Mouse (Mus musculus) intestine, embryonic 15.5 days (tissue): ENCODE data around the gene Mlycd. TPM values are rescaled to one million over a fixed set of nuclear protein-coding genes. Genes with fewer than 3 reads are reported as not detected.

ENCODE experiments used
- ATAC-seq: fragments of 200-750 bp; cut with Nextera tagmentation; 2 replicates; pipeline ENCODE4 v1.8.0; 2017; ENCODE audit warnings: moderate TSS enrichment, moderate library complexity
- H3K27ac ChIP-seq: fragments of 300-500 bp; sonication (generic); 2 replicates; pipeline ENCODE4 v1.5.1; 2015; ENCODE audit warnings: mild to moderate bottlenecking, inconsistent platforms
- H3K27me3 ChIP-seq: fragments of 300-500 bp; sonication (generic); replicated peaks from 2 replicates; pipeline ENCODE4 v1.6.1; 2015; ENCODE audit warnings: inconsistent platforms
- H3K36me3 ChIP-seq: fragments of 300-500 bp; sonication (generic); 2 replicates; pipeline ENCODE4 v1.6.1; 2015; ENCODE audit warnings: inconsistent platforms
- H3K4me1 ChIP-seq: fragments of 300-500 bp; sonication (generic); replicated peaks from 2 replicates; pipeline ENCODE4 v1.6.1; 2015; ENCODE audit warnings: inconsistent platforms
- H3K4me2 ChIP-seq: fragments of 300-500 bp; sonication (generic); replicated peaks from 2 replicates; pipeline ENCODE4 v1.6.1; 2015; ENCODE audit warnings: mild to moderate bottlenecking, inconsistent platforms
- H3K4me3 ChIP-seq: fragments of 300-500 bp; sonication (generic); replicated peaks from 2 replicates; pipeline ENCODE4 v1.5.1; 2015; ENCODE audit warnings: inconsistent platforms
- H3K9ac ChIP-seq: fragments of 300-500 bp; sonication (generic); 2 replicates; pipeline ENCODE4 v1.6.1; 2015; ENCODE audit warnings: inconsistent platforms
- H3K9me3 ChIP-seq: fragments of 300-500 bp; sonication (generic); 2 replicates; pipeline ENCODE4 v1.6.1; 2016; ENCODE audit warnings: inconsistent platforms
- WGBS: fragments of 180-500 bp; shearing (Covaris S2); methylation state at CpG from one replicate; pipeline ENCODE4 v1.1.7; 2015; 5-methylcytosine and 5-hydroxymethylcytosine counted together
- polyA plus RNA-seq: library from polyadenylated mRNA; unstranded; fragments of >200 nt; fragmentation: Nextera tagmentation; extraction: Ambion mirVana; gene quantifications from 2 replicates; pipeline ENCODE4 v1.2.1, GENCODE M21; 2015

Gene Mlycd
- polyA plus RNA-seq, 1 experiment from 2014 or later: 19.2 TPM

DNA sequence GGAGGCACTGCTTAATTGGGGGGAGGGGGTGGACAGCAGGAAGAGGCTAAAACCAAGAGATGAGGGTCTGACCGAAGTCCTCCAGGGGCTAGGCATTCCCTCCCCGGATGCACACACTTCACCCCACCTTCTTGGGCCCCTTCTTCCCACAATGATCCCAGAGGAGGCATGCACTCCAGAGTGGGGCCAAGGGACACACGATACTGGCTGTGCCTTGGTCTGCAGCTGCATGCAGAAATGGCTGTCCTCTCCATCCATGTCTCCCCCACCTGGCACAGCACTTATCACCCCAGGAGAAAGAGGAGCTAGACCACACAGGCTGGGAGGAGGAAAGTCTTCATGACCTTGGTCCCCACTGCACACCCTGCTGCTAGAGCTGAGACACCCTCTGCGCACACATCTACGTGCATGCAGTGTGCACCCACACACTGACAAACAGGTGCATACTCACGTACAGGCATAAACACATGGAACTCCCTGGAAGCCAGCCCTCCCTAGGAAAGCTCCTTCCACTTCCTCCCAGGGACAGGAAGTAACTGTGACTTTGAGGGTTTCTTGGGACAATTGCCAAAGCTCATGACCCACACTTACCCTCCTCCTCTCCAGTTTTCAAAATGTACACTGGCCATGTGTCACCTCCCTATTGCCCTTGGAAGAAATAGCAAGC, 31.5 kb downstream of the Mlycd start:
- ATAC-seq: no peak
- WGBS: 74% methylated on average over 6 of the region's 6 CpGs

DNA sequence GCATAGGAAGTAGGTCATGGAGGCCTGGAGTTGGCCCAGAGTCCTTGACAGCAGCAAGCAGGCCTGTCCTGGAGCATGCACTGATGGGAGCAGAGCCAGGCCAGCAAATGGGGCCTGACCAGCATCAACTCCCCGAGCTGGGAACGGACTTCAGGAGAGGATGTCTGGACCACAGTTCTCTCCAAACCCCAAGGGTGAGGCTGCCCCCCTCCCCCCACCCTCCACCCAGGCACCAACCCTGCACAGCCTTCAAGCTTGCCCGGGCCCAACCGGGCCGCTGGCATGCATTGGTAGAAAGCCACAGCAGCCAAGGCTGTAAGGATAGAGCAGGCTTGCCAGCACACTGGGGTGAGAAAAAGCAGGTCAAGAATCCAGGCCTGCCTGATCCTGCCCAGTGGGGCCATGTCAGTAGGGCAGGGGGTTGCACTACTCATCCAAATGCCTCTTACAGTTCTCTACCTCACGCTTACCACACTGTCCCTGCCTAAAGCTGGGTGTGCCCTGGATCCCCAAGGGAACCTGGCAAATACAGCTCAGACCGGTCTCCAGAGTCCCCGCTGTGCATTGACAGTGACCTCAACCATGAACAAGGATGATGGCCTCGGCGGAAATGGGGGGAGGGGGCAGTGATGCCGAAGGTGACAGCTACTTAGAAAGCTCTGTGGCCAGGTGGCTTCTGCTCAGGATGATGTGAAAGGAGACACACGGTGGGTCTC, 33.1 kb downstream of the Mlycd start:
- H3K27me3 ChIP-seq: no peaks in the 10 kb centered on the region
- WGBS: 75% methylated on average over 12 of the region's 12 CpGs
- no peak for ATAC-seq
- peaks cover 20% of the 10 kb centered on the region for H3K4me1 ChIP-seq
- no peaks in the 10 kb centered on the region for H3K36me3 ChIP-seq
- no peak overlapping the region for H3K4me3 ChIP-seq
- no peak overlapping the region for H3K27ac ChIP-seq
- H3K4me2 ChIP-seq: no peak overlapping the region
- H3K9me3 ChIP-seq: no peaks in the 10 kb centered on the region
- H3K9ac ChIP-seq: no peak overlapping the region

More for the DNA sequence above, 31.5 kb downstream of the Mlycd start:
- Histone ChIP-seq H3K4me1 (peaks cover 23% of the 10 kb centered on the region), H3K4me2 (no peak overlapping the region), H3K27ac (0 out of 2 replicates have a peak overlapping the region, but pooled peaks have one; percentile 55), H3K9ac (no peak overlapping the region), H3K4me3 (no peak overlapping the region), H3K36me3 (no peaks in the 10 kb centered on the region), H3K9me3 (no peaks in the 10 kb centered on the region), H3K27me3 (no peaks in the 10 kb centered on the region)

- H3K27me3 ChIP-seq: no peaks in the 10 kb centered on the region
- H3K27ac ChIP-seq: no peak overlapping the region
- peaks cover 20% of the 10 kb centered on the region for H3K4me1 ChIP-seq
- no peaks in the 10 kb centered on the region for H3K36me3 ChIP-seq
- H3K9me3 ChIP-seq: no peaks in the 10 kb centered on the region
- ATAC-seq: no peak
- no peak overlapping the region for H3K4me2 ChIP-seq
- 68% methylated on average over 7 of the region's 7 CpGs for WGBS
- H3K4me3 ChIP-seq: no peak overlapping the region
- H3K9ac ChIP-seq: no peak overlapping the region
These were observed 33.7 kb downstream of the Mlycd start for GRCm38 (mm10) chr8:119428350-119428740.

GRCm38 (mm10) chr8:119428766-119429327, 34.2 kb downstream of the Mlycd start:
- Histone ChIP-seq H3K9me3 (no peaks in the 10 kb centered on the region), H3K36me3 (no peaks in the 10 kb centered on the region), H3K4me3 (no peak overlapping the region), H3K4me2 (no peak overlapping the region), H3K4me1 (peaks cover 17% of the 10 kb centered on the region), H3K9ac (no peak overlapping the region), H3K27me3 (no peaks in the 10 kb centered on the region), H3K27ac (no peak overlapping the region)
- 73% methylated on average over 5 of the region's 5 CpGs for WGBS
- ATAC-seq: no peak

GRCm38 (mm10) chr8:119429552-119429951, 34.9 kb downstream of the Mlycd start:
- Histone ChIP-seq H3K9ac (no peak overlapping the region), H3K9me3 (no peaks in the 10 kb centered on the region), H3K4me1 (peaks cover 14% of the 10 kb centered on the region), H3K27ac (no peak overlapping the region), H3K4me2 (no peak overlapping the region), H3K4me3 (no peak overlapping the region), H3K27me3 (no peaks in the 10 kb centered on the region), H3K36me3 (no peaks in the 10 kb centered on the region)
- 0 out of 2 replicates have a peak, but pooled peaks have one; percentile 24 for ATAC-seq
- 80% methylated on average over 3 of the region's 3 CpGs for WGBS

DNA sequence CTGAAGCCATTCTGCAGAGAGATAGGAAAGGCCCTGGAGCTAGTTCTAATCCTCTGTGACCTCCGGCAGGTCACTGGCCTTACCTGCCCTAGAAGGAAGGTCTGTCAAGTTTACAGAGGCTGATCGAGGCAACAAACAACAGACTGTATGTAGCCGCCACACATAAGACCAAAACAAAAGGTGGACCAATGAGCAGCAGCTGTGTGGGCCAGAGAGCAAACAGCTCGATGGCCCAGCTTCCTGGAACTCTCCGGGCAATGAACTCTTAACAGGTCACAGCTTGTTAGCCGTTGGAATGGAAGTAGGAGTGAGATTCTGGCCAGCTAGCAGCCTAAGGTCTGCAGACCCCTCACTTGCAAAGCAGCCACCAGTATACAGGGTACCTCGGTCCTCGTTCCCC, 35.6 kb downstream of the Mlycd start:
- ATAC-seq: no peak
- H3K9me3 ChIP-seq: no peaks in the 10 kb centered on the region
- no peak overlapping the region for H3K9ac ChIP-seq
- H3K27ac ChIP-seq: no peak overlapping the region
- 71% methylated on average over 8 of the region's 8 CpGs for WGBS
- no peaks in the 10 kb centered on the region for H3K27me3 ChIP-seq
- peaks cover 18% of the 10 kb centered on the region for H3K4me1 ChIP-seq
- H3K4me2 ChIP-seq: no peak overlapping the region
- no peak overlapping the region for H3K4me3 ChIP-seq
- no peaks in the 10 kb centered on the region for H3K36me3 ChIP-seq

- H3K9me3 ChIP-seq: no peaks in the 10 kb centered on the region
- WGBS: 92% methylated on average over 7 of the region's 7 CpGs
- H3K27ac ChIP-seq: no peak overlapping the region
- no peak overlapping the region for H3K4me3 ChIP-seq
- no peaks in the 10 kb centered on the region for H3K27me3 ChIP-seq
- peaks cover 18% of the 10 kb centered on the region for H3K4me1 ChIP-seq
- H3K9ac ChIP-seq: no peak overlapping the region
- H3K36me3 ChIP-seq: no peaks in the 10 kb centered on the region
- H3K4me2 ChIP-seq: no peak overlapping the region
- ATAC-seq: no peak
These were observed 36.0 kb downstream of the Mlycd start for GRCm38 (mm10) chr8:119430690-119431089.

DNA sequence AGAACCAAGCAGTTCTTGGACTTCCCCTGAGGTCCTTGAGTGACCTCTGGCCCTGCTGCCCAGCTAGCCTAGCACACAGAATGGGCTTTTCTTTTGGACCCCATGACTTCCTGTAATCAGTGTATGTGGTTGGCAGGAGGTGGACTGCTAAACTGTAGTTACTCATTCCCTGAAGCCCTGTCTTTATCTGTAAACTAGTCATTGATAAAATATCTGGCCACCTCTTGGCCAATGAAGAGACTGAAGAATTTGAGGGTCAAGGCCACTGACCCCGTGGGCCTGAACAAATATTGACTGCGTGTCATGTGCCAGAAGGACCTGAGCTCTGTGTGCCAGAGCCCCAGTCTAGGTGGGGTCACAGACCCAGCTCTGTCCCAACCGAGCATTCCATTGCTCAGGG, 37.7 kb downstream of the Mlycd start:
- Histone ChIP-seq H3K4me1 (peaks cover 19% of the 10 kb centered on the region), H3K4me2 (no peak overlapping the region), H3K9me3 (no peaks in the 10 kb centered on the region), H3K27ac (no peak overlapping the region), H3K9ac (no peak overlapping the region), H3K27me3 (no peaks in the 10 kb centered on the region), H3K36me3 (no peaks in the 10 kb centered on the region), H3K4me3 (no peak overlapping the region)
- no peak for ATAC-seq
- WGBS: 33% methylated on average over 3 of the region's 3 CpGs

- no peak within 1 kb of the TSS for H3K4me3 ChIP-seq
- H3K27me3 ChIP-seq: no peaks in the 10 kb centered on the region
- H3K27ac ChIP-seq: no peak within 1 kb of the TSS
- H3K9me3 ChIP-seq: no peaks in the 10 kb centered on the region
- no peak within 1 kb of the TSS for H3K4me2 ChIP-seq
- 90% methylated on average over 13 of the region's 13 CpGs for WGBS
- no peak within 1 kb of the TSS for H3K9ac ChIP-seq
- H3K4me1 ChIP-seq: peaks cover 23% of the 10 kb centered on the region
- no peak for ATAC-seq
- H3K36me3 ChIP-seq: no peaks in the 10 kb centered on the region
These were observed 39.0 kb downstream of the Mlycd start, which contains the start of gene Osgin1 for GRCm38 (mm10) chr8:119433582-119434174. Gene Osgin1 (plus strand): TSS chr8:119434124.

DNA sequence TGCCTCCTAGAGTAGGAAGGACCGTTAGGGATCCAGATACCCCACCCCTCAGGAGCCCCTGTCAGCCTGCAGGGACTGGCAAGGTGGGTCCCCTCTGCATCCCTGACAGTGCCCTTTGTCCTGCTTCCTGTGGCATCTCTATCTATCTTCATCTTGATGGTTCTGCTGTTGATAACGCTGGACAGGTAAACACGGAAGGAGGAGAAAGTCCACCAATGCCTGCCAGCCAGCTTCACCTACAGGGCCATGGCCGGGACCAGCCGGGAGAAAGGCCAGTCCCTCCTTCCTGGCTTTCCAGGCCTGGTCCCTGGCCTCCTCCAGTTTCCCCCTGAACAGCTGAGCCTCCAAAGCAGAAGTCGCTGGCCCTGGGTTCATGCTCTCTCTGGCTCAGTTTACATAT, 39.9 kb downstream of the Mlycd start:
- Histone ChIP-seq H3K27ac (no peak overlapping the region), H3K9ac (no peak overlapping the region), H3K9me3 (no peaks in the 10 kb centered on the region), H3K4me3 (no peak overlapping the region), H3K4me2 (no peak overlapping the region), H3K4me1 (peaks cover 27% of the 10 kb centered on the region), H3K36me3 (no peaks in the 10 kb centered on the region), H3K27me3 (no peaks in the 10 kb centered on the region)
- ATAC-seq: no peak
- 62% methylated on average over 6 of the region's 6 CpGs for WGBS

DNA sequence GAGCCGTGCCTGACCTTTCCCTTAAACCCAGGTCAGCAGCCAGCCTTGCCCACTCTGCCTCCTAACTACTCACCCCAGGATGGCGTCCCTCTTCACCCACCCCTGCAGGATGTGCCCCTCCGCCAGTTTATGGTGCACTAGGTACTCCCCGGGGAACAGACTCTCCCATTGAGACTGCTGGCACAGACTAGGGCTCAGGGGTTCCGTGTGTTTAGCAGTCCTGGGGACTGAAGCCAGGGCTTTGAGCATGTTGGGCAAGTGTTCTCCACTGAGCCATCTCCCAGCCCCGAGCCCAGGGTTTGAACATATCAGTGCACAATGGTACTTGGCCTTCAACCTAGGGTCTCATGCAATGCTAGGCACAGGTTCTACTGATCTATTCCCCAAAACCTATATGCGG, 40.8 kb downstream of the Mlycd start:
- WGBS: 88% methylated on average over 7 of the region's 7 CpGs

DNA sequence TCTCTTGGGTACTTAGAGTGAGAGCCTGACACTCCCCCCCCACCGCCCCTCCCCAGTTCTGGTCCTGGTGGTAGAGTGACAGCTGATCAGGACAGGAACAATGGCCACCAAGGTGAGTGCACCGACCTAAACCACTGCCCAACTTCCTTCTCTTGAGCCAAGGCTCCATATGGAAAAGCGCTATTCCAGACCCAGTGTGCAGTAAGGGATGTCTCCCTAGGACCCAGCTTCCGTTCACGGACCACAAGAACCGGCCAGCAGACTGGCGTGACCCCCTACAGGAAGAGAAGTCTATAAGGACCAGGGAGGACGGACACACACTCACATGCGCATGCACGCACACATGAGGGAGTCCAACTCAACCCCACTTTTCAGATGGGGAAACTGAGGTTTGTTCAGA, 41.7 kb downstream of the Mlycd start:
- peak overlapping the region; percentile 46; the same call in 1 of the 2 replicates for H3K4me2 ChIP-seq
- H3K4me3 ChIP-seq: no peak overlapping the region
- H3K36me3 ChIP-seq: no peaks in the 10 kb centered on the region
- H3K9me3 ChIP-seq: no peaks in the 10 kb centered on the region
- no peaks in the 10 kb centered on the region for H3K27me3 ChIP-seq
- H3K4me1 ChIP-seq: peaks cover 44% of the 10 kb centered on the region
- WGBS: 82% methylated on average over 10 of the region's 10 CpGs
- H3K9ac ChIP-seq: no peak overlapping the region
- H3K27ac ChIP-seq: no peak overlapping the region
- 0 out of 2 replicates have a peak, but pooled peaks have one; percentile 0 for ATAC-seq

More for the DNA sequence above, 40.8 kb downstream of the Mlycd start:
- Histone ChIP-seq H3K4me1 (peaks cover 36% of the 10 kb centered on the region), H3K36me3 (no peaks in the 10 kb centered on the region), H3K4me3 (no peak overlapping the region), H3K9ac (no peak overlapping the region), H3K27ac (no peak overlapping the region), H3K27me3 (no peaks in the 10 kb centered on the region), H3K4me2 (no peak overlapping the region), H3K9me3 (no peaks in the 10 kb centered on the region)
- no peak for ATAC-seq
